13 mouse cellular contexts compared by ENCODE assay signal in the genomic region with DNA sequence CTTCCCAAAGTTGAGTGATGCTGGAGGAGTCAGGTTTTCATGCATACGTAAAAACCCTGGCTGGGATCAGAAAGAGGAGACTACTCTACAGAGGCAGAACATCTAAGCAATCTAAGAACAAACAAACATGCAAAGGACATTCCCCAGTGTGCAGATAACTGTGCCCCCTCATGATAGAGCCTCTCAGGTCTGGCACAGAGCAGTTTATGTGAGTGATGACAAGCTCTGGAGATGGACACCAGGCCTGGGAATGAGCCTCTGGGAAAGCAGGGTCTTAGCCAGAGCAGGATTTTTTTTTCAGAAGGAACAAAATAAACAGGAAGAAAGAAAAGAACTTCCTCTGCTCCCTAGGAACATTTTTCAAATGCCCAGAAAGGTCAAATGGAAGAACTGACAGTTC.
DNase-seq lines count a peak whose midpoint lies in the region; TF ChIP-seq lines count a peak whose summit lies in the region.
"Had no signal": no experiment of that assay in that cellular context is flagged by ENCODE, and none has a peak within 500 bp of the region (broad histone marks: within the 10 kb centered on the region; RNA-seq: fewer than 3 reads in every experiment).

No protein-coding gene starts in this region.

- no peaks in the 10 kb centered on the region for H3K36me3 ChIP-seq in testis, adult 2 months (ENCODE audit: control insufficient read depth, insufficient read depth, low read length)
- H3K36me3 ChIP-seq: intestine, embryonic 15.5 days; neural tube, embryonic 12.5 days had no signal

- TF ChIP-seq CTCF in testis, adult 2 months (IDR thresholded peaks at IDR 0.05; ENCODE audit: control insufficient read depth, insufficient read depth, insufficient replicate concordance, low read depth, low read length): no peak

- no peak for TF ChIP-seq POLR2A in testis, adult 2 months (IDR thresholded peaks at IDR 0.05; ENCODE audit: control insufficient read depth, low read depth, low read length)

- no peaks in the 10 kb centered on the region; the same call in 1 of the 2 replicates for H3K4me1 ChIP-seq in testis, adult 2 months (ENCODE audit: control insufficient read depth, insufficient read depth, low read length)
- H3K4me1 ChIP-seq: neural tube, embryonic 12.5 days had no signal

- no peak overlapping the region for H3K4me3 ChIP-seq in testis, adult 2 months (ENCODE audit: control insufficient read depth, low read depth, low read length)
- H3K4me3 ChIP-seq: intestine, embryonic 15.5 days; neural tube, embryonic 12.5 days had no signal

- intact Hi-C loops in heart, postnatal 25 days (cut with DNase I): loop anchor here (5.0 kb wide), 1 partner anchor 83 kb away; no protein-coding TSS in a partner anchor

- peak; percentile 23 for DNase-seq in kidney, adult 9 months
- no peak for DNase-seq in kidney, postnatal 25 days
- DNase-seq in testis, postnatal 10 days (ENCODE audit: low spot score): no peak
- peak; percentile 35 for DNase-seq in heart, postnatal 25 days (ENCODE audit: low spot score)
- DNase-seq in adrenal gland, adult (ENCODE audit: inconsistent age in 2 of 2, low spot score in 1 of 2): no peak
- DNase-seq in thymus, adult 18-20 months: no peak
- DNase-seq in natural killer cell, adult 2 months (ENCODE audit: low spot score in 2 of 2): no peak
- DNase-seq: cerebellum, postnatal 14 days; forebrain, postnatal 0 days; thymus, postnatal 4 days had no signal

- no peaks in the 10 kb centered on the region for H3K27me3 ChIP-seq in testis, adult 2 months (ENCODE audit: control insufficient read depth, insufficient read depth, low read length)
- H3K27me3 ChIP-seq: intestine, embryonic 15.5 days; neural tube, embryonic 12.5 days had no signal

- peak overlapping the region; percentile 57; the same call in 1 of the 2 replicates for H3K27ac ChIP-seq in testis, adult 2 months (ENCODE audit: control insufficient read depth, insufficient read depth, low read depth, low read length)
- H3K27ac ChIP-seq: intestine, embryonic 15.5 days; neural tube, embryonic 12.5 days had no signal

Comparison
In these comparisons a context has a peak if more than half of its experiments do, and no peak if none do; other contexts are left out.
1. DNase-seq: peak in kidney, adult 9 months (single experiment) and heart, postnatal 25 days (single experiment); none in kidney, postnatal 25 days (0 of 2), testis, postnatal 10 days (single experiment), adrenal gland, adult (0 of 2), thymus, adult 18-20 months (0 of 2) and natural killer cell, adult 2 months (0 of 2).